Mouse (Mus musculus) thymus, adult 2 months (tissue): ENCODE results near the gene Atpaf1. TPM values are rescaled to one million over a fixed set of nuclear protein-coding genes. Genes with fewer than 3 reads are reported as not detected.

Experiments used
- DNase-seq: peaks from one replicate; pipeline ENCODE4 v3.0.0; 2021
- H3K27ac ChIP-seq: fragments of 200-500 bp; 2 replicates; pipeline ENCODE4 v1.5.1; 2012; ENCODE audit warnings: low read length, control low read depth; ENCODE audit not compliant: control insufficient read depth, insufficient read depth
- H3K27me3 ChIP-seq: fragments of 200-500 bp; 2 replicates; pipeline ENCODE4 v1.6.1; 2012; ENCODE audit warnings: mild to moderate bottlenecking, low read length, moderate library complexity, mixed read lengths; ENCODE audit not compliant: control insufficient read depth, insufficient read depth
- H3K36me3 ChIP-seq: fragments of 200-500 bp; 2 replicates; pipeline ENCODE4 v1.6.1; 2012; ENCODE audit warnings: mild to moderate bottlenecking, low read length, moderate library complexity; ENCODE audit not compliant: control insufficient read depth, insufficient read depth
- H3K4me1 ChIP-seq: fragments of 200-500 bp; replicated peaks from 2 replicates; pipeline ENCODE4 v1.6.1; 2012; ENCODE audit warnings: low read length; ENCODE audit not compliant: control insufficient read depth, insufficient read depth
- H3K4me3 ChIP-seq: fragments of 200-500 bp; 2 replicates; pipeline ENCODE4 v1.5.1; 2012; ENCODE audit warnings: mild to moderate bottlenecking, low read length, control low read depth, moderate library complexity; ENCODE audit not compliant: control insufficient read depth, insufficient read depth
- CTCF ChIP-seq: fragments of 200-500 bp; IDR thresholded peaks from 2 replicates; pipeline ENCODE4 v1.5.1; 2012; ENCODE audit warnings: mild to moderate bottlenecking, control low read depth, low read length, moderate library complexity, borderline replicate concordance; ENCODE audit not compliant: control insufficient read depth, poor library complexity, insufficient read depth; ENCODE audit errors: extremely low read depth
- POLR2A ChIP-seq: fragments of 200-500 bp; IDR thresholded peaks from 2 replicates; pipeline ENCODE4 v1.6.1; 2012; ENCODE audit warnings: mild to moderate bottlenecking, low read length, control low read depth, moderate library complexity; ENCODE audit not compliant: control insufficient read depth, poor library complexity, insufficient read depth; ENCODE audit errors: extremely low read depth
- WGBS: fragments of 180-500 bp; shearing (Covaris S2); methylation state at CpG from one replicate; pipeline ENCODE4 v1.1.7; 2018; 5-methylcytosine and 5-hydroxymethylcytosine counted together
- polyA plus RNA-seq: library from polyadenylated mRNA; depleted of rRNA; stranded (reverse); fragments of >200 nt; gene quantifications from 2 replicates; pipeline ENCODE4 v1.2.3, GENCODE M21; 2012

The Atpaf1 gene
- polyA plus RNA-seq, 1 experiment = 30.2 TPM

- TF ChIP-seq CTCF (no peak), POLR2A (no peak)
- no peak overlapping the region for H3K27ac ChIP-seq
- H3K27me3 ChIP-seq = no peaks in the 10 kb centered on the region
- no peak for DNase-seq
- peaks cover 43% of the 10 kb centered on the region for H3K36me3 ChIP-seq
- H3K4me3 ChIP-seq = no peak overlapping the region
- no peaks in the 10 kb centered on the region for H3K4me1 ChIP-seq
- WGBS = 92% methylated on average over 11 of the region's 11 CpGs
These were observed 16.8 kb upstream of the Atpaf1 start for GRCm38 (mm10) chr4:115767647-115768467.

GRCm38 (mm10) chr4:115775056-115775455 is 9.6 kb upstream of the Atpaf1 start:
- Histone ChIP-seq H3K4me3 (no peak overlapping the region), H3K4me1 (peaks cover 2% of the 10 kb centered on the region; the same call in 1 of the 2 replicates), H3K27ac (no peak overlapping the region), H3K27me3 (no peaks in the 10 kb centered on the region), H3K36me3 (peaks cover 19% of the 10 kb centered on the region)
- WGBS = 89% methylated on average over 6 of the region's 6 CpGs
- DNase-seq = no peak
- no peak for TF ChIP-seq CTCF
- TF ChIP-seq POLR2A = no peak

GRCm38 (mm10) chr4:115777627-115778026 is 7.0 kb upstream of the Atpaf1 start:
- H3K4me1 ChIP-seq = peaks cover 5% of the 10 kb centered on the region; the same call in 1 of the 2 replicates
- H3K36me3 ChIP-seq = peaks cover 15% of the 10 kb centered on the region
- TF ChIP-seq POLR2A = no peak
- TF ChIP-seq CTCF = no peak
- H3K27ac ChIP-seq = no peak overlapping the region
- 95% methylated on average over 2 of the region's 2 CpGs for WGBS
- no peaks in the 10 kb centered on the region for H3K27me3 ChIP-seq
- DNase-seq = no peak
- no peak overlapping the region for H3K4me3 ChIP-seq

GRCm38 (mm10) chr4:115780269-115780668 is 4.3 kb upstream of the Atpaf1 start:
- Histone ChIP-seq H3K36me3 (no peaks in the 10 kb centered on the region; the same call in none of the 2 replicates), H3K27ac (no peak overlapping the region), H3K4me1 (peaks cover 8% of the 10 kb centered on the region), H3K27me3 (no peaks in the 10 kb centered on the region), H3K4me3 (no peak overlapping the region)
- 54% methylated on average over 6 of the region's 6 CpGs for WGBS
- TF ChIP-seq CTCF = no peak
- no peak for DNase-seq

GRCm38 (mm10) chr4:115780918-115781317 is 3.7 kb upstream of the Atpaf1 start, which contains the start of gene Tex38:
Gene Tex38, minus strand, starts transcription at chr4:115781018.
- no peaks in the 10 kb centered on the region; the same call in none of the 2 replicates for H3K36me3 ChIP-seq
- no peak within 1 kb of the TSS for H3K4me3 ChIP-seq
- TF ChIP-seq POLR2A (no peak), CTCF (no peak)
- no peak within 1 kb of the TSS for H3K27ac ChIP-seq
- no peaks in the 10 kb centered on the region for H3K27me3 ChIP-seq
- H3K4me1 ChIP-seq = peaks cover 13% of the 10 kb centered on the region
- whole genome bisulfite sequencing = 91% methylated on average over 3 of the region's 3 CpGs
- DNase-seq = no peak

- TF ChIP-seq CTCF (no peak), POLR2A (no peak)
- Histone ChIP-seq H3K36me3 (no peaks in the 10 kb centered on the region), H3K27me3 (no peaks in the 10 kb centered on the region), H3K4me1 (peaks cover 13% of the 10 kb centered on the region), H3K4me3 (no peak overlapping the region), H3K27ac (no peak overlapping the region)
- 96% methylated on average over 5 of the region's 5 CpGs for WGBS
- no peak for DNase-seq
These were observed 2.4 kb upstream of the Atpaf1 start for GRCm38 (mm10) chr4:115782026-115782805.
